ENCODE assay signal across 8 mouse cellular contexts in the genomic region with DNA sequence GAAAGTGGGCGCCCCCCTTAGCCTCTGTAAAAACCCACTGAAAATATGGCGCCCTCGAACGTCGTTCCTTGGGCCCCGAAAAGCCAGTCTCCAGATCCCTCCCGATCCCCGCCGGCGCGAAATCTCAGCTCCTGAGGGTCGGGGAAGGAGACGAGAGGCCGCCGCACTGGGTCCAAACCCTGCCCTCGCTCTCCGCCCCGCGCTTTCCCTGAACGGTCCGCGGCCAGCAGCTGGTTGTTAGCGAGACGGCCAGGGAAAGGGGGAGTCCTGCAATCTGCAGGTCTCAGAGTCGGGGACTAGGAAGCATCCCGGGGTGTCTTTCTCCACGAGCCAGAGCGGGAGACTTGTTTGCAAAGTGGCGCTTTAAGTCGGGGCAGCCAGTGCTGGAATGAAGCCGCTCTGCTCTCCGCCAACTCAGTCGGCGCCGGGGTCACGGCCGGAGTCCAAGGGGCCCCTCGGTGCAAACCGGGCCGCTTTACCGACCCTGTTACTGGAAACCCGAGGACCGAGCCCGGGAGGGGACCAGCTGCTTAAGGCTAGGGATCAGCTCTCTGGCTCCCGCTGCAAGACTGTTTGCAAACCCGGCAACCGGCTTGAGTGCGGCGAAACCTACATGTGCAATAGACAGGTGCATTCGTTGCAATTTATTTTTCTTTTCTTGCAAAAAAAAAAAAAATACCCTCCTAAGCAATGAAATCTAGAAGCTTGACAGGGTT.
DNase-seq lines count a peak whose midpoint lies in the region; ATAC-seq and TF ChIP-seq lines count a peak whose summit lies in the region.

No protein-coding gene starts in this region.

- H3K4me3 ChIP-seq in hindbrain, embryonic 13.5 days: peak overlapping the region; percentile 76
- H3K4me3 ChIP-seq in macrophage (ENCODE audit: inconsistent target): peak overlapping the region; percentile 17; the same call in 1 of the 2 replicates
- peak overlapping the region; percentile 74 for H3K4me3 ChIP-seq in small intestine, adult 2 months (ENCODE audit: low read depth, low read length)

- no peak for TF ChIP-seq CTCF in small intestine, adult 2 months (IDR thresholded peaks at IDR 0.05; ENCODE audit: extremely low read depth, insufficient read length, insufficient replicate concordance, low read depth, low read length)

- WGBS in hindbrain, embryonic 13.5 days: under 1% methylated on average over 50 of the region's 50 CpGs
- WGBS in macrophage (ENCODE audit: missing documents): 3% methylated on average over 50 of the region's 50 CpGs
- under 1% methylated on average over 50 of the region's 50 CpGs for WGBS in small intestine, adult 2 months

- H3K9ac ChIP-seq in hindbrain, embryonic 13.5 days: peak overlapping the region; percentile 82

- H3K4me2 ChIP-seq in hindbrain, embryonic 13.5 days: peak overlapping the region; percentile 91

- no peak for TF ChIP-seq POLR2A in small intestine, adult 2 months (IDR thresholded peaks at IDR 0.05; ENCODE audit: low read depth, low read length)

- peak; percentile 60 for ATAC-seq in hindbrain, embryonic 13.5 days (ENCODE audit: low FRiP score)
- no peak for ATAC-seq in megakaryocyte-erythroid progenitor cell, adult 5-6 weeks (replicated peaks; ENCODE audit: low FRiP score, low TSS enrichment, poor library complexity, severe bottlenecking)

- H3K27ac ChIP-seq in hindbrain, embryonic 13.5 days: peak overlapping the region; percentile 93
- H3K27ac ChIP-seq in macrophage: no peak overlapping the region
- no peak overlapping the region for H3K27ac ChIP-seq in small intestine, adult 2 months (ENCODE audit: insufficient read depth, low read depth, low read length)

- no peaks in the 10 kb centered on the region for H3K9me3 ChIP-seq in hindbrain, embryonic 13.5 days

- H3K36me3 ChIP-seq in hindbrain, embryonic 13.5 days: no peaks in the 10 kb centered on the region
- no peaks in the 10 kb centered on the region for H3K36me3 ChIP-seq in macrophage (ENCODE audit: inconsistent target)
- no peaks in the 10 kb centered on the region for H3K36me3 ChIP-seq in small intestine, adult 2 months (ENCODE audit: control insufficient read depth, insufficient read depth, low read length)

- no peaks in the 10 kb centered on the region for H3K79me2 ChIP-seq in macrophage (ENCODE audit: inconsistent target)

- peak; percentile 74 for DNase-seq in R1 (ENCODE audit: low read depth, low spot score)
- peak; percentile 34 for DNase-seq in cerebellum, adult 8-10 months
- DNase-seq in frontal cortex, postnatal 14 days (ENCODE audit: low spot score in 2 of 2): peak; percentile 15 to 37
- peak; percentile 12 for DNase-seq in left cerebral cortex, adult 11 months (ENCODE audit: low spot score)

- H3K4me1 ChIP-seq in hindbrain, embryonic 13.5 days (replicated peaks): peaks cover 15% of the 10 kb centered on the region
- H3K4me1 ChIP-seq in small intestine, adult 2 months (ENCODE audit: control insufficient read depth, insufficient read depth, insufficient read length, low read length): no peaks in the 10 kb centered on the region

- peaks cover 24% of the 10 kb centered on the region for H3K27me3 ChIP-seq in hindbrain, embryonic 13.5 days
- H3K27me3 ChIP-seq in small intestine, adult 2 months (ENCODE audit: control insufficient read depth, insufficient read depth, low read length): peaks cover 5% of the 10 kb centered on the region; the same call in 1 of the 2 replicates

Comparison
In these comparisons a context has a peak if more than half of its experiments do, and no peak if none do; other contexts are left out.
1. DNase-seq: peak in every context shown above with its lines; median percentile 74 in R1; 34 in cerebellum, adult 8-10 months; 26 in frontal cortex, postnatal 14 days; 12 in left cerebral cortex, adult 11 months.
2. H3K4me3 ChIP-seq: peak in every context shown above with its lines; median percentile 76 in hindbrain, embryonic 13.5 days; 74 in small intestine, adult 2 months; 17 in macrophage.